Mouse (Mus musculus) frontal cortex, adult (tissue): ENCODE data around the gene Nectin4.
"Not testable (repeated sequence)": the region's sequence is repeated elsewhere in the genome, so short reads cannot be mapped to it uniquely, and the experiment has no call there.

Experiments used
- ATAC-seq: cut with Nextera tagmentation; 2 replicates; pipeline ENCODE4 v1.9.2; 2017; ENCODE audit warnings: mild to moderate bottlenecking, moderate library complexity, mixed read lengths; ENCODE audit not compliant: low TSS enrichment

Nectin4 gene

DNA sequence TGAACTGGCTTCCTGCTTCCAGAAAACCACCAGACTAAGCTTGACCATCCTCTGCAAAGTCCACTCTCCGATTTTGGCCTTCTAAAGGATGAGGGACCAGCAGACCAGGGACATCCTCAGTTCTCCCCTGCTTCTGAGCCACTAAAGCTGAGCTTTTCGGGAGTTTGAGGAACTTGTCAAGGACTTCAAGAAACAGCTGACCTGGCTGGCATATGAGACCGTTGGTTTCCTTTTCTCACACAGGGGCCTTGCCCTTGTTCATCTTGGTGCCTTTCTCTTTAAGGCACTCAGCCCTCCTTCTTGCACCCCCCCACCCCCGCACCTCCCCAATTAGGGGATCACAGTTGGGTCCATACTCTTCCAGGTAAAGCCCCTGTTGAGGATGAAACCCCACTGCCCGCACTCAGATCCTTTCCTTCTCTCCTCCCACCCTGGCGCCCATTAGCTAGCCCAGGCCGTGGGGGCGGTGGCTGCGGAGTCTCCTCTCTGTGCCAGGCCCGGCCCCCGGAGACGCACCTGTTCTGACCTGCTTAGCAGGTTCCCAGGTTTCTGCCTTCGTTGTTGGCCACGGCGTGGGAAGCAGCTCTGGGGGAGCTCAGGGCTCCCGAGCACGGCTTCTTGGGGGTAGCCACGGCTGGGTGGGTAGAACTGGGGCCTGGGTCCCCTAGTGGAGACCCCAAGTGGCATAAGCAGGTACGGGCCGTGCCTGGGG lies at the start of gene Nectin4:
TSS of gene Nectin4 (plus strand) at position 255 of the 712 bp plus-strand sequence.
- no peak for ATAC-seq

- ATAC-seq, result no peak
These were observed 49.7 kb upstream of the Nectin4 start for GRCm38 (mm10) chr1:171320151-171320550.

- no peak for ATAC-seq
These were observed 48.5 kb upstream of the Nectin4 start for GRCm38 (mm10) chr1:171321415-171321814.

DNA sequence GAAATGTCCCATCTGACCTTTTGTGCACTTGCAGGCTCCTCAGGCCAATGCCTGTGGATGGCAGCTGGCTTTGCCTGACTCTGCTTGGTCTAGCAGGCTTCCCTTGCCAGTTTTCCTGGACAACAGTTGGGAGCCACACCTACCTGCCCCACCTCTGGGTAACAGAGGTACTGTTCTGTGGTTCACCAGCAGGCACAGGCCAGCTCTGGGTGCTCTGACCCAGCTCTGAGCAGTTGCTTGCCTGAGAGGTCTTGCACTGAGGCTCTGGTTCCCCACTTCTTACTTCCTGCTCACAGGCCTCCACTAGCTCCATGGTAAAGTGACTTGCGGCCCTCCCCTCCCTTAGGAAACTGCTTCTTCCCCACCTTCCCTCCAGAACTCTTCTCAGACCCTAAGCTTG lies 47.9 kb upstream of the Nectin4 start:
- ATAC-seq, result no peak

DNA sequence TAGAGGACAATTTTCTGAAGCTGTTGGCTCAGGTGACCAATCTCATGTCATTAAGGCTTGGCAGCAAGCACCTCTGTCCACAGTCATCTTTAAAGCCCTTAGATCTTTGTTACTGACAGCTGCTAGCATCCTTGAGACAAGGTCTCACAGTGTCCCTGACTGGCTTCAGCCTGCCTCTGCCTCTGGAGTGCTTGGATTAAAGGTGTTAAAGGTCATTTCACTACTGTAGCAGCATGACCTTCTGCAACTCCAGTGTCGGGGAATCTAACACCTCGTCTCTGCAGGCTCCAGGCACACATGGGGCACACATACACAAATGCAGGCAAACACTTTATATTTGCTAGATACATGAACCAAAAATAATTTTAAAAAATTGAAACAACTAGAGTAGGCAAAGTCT lies 44.3 kb upstream of the Nectin4 start:
- ATAC-seq, result no peak

DNA sequence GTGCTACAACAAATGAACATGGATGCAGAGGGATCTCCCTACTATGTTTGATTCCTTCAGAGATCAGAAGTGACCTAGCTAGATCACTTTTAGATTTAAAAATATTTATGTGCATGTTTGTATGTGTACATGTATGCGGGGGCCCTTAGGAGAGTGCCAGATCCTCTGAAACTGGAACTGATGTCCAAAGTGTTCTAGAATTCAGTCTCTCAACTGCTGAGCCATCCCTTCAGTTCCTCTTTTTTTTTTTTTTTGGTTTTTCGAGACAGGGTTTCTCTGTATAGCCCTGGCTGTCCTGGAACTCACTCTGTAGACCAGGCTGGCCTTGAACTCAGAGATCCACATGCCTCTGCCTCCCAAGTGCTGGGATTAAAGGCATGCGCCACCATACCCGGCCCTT lies 43.3 kb upstream of the Nectin4 start:
- not testable (repeated sequence) for ATAC-seq

DNA sequence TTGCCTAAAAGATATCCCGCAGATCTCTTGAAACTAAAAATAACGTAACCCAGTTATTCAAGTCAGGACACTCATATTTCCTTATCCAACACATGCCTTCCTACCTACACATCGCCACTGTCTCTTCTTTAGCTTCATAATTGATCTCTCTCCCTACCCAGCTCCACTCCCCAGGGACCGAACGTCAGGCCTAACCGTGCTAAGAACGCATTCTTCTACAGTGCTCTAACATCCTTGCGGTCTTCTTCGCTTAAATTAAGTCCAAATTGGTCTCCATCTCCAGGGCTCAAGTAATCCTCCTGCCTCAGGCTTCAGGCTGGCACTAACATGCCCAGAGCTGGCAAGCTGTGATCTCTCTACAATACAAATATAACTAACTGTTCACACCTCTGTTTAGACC lies 41.7 kb upstream of the Nectin4 start:
- ATAC-seq, result no peak

DNA sequence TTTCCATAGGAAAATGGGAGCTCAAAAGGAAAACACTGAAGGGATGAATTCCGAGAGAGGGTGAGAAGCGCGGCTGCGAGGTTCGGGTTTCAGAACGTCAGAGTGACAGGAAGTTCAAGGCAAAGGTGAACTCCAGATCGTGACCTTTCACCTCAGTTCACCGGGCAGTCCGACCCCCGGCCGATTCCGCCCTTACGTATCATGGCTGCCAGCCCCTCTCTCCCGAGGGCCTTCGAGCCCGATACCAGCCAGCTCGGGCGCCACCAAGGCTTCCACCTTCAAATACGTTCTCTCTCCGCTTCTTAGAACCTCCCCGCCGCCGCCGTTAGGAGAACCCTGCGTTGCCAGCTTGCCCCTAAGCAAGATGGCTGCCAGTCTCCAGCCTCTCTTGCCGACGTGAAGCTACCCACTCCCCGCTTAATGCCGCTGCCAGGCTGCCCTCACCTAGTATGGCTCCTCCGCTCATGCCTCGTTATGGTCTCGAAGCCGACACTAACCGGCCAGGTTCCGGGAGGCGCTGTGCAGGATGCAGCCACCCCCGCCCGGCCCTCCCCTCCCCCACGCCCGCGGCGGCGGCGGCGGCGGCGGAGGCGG lies 41.0 kb upstream of the Nectin4 start, which contains the start of gene Dedd:
TSS of gene Dedd (plus strand) at position 307 of the 594 bp plus-strand sequence.
- ATAC-seq, result peak; percentile 90

GRCm38 (mm10) chr1:171329433-171330215 lies 40.3 kb upstream of the Nectin4 start:
- peak; percentile 45 for ATAC-seq

DNA sequence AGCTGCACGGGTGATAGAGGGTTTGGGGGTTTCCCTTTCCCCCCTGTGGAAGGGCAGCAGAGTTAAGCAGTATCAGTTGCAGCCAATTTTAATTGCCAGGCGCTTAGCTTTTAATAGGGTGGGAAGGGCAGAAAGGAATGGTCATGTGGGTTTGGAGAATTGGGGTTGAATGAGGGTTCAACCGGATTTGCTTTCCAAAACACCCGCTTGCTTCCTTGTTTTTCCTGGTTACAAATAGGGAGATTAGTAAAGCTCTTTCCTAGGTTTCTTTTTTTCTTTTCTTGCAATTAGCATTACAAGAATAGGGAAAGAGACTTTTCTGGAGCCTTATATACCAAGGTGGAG lies 39.7 kb upstream of the Nectin4 start:
- ATAC-seq, result no peak

DNA sequence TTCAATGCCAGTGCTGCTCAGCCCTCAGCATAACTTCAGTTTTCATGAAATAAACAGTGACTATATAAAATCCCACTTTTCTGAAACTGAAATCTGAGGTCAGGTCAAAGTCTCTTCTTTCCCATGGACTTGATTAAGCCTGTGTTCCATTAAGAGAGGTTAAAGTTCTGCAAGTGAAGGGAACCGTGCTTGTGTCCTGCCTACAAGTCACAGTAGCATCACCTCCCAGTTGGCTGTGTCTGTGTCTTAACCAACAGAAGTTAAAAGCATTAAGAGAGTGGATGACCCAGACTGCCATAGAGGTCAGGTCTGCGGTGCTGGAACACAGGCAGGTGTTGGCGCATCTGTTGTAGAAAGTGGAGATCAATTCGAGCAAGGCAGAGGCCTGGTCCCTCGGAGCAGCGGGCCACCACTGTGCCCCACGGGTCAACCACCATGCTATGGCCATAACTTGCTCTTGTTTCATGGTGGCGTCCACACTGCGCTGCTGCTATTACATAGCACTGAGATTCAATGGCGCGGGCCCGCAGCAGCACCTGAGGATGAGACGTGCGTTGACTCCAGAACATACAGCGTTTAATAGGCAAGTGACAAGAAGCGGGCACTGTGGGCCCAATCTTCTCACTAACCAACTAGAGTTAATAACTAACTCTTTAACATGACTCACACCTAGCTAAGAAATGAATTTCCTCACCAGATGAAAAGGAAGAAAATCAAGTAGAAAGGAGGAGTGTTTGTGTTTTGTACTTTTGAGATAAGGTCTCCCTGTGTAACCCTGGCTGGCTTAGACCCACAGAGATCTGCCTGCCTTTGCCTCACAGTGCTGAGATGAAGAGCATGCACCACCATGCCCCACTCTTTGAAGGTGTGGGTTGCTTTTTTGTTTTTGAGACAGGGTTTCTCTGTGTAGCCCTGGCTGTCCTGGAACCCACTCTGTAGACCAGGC lies 27.4 kb upstream of the Nectin4 start:
- no peak for ATAC-seq

- ATAC-seq, result no peak
These were observed 25.8 kb upstream of the Nectin4 start for GRCm38 (mm10) chr1:171343922-171344677.

GRCm38 (mm10) chr1:171344715-171345114 lies 25.2 kb upstream of the Nectin4 start:
- no peak for ATAC-seq

GRCm38 (mm10) chr1:171345225-171346094 lies 24.4 kb upstream of the Nectin4 start, which contains the start of the genes Nit1 and Pfdn2:
Gene Nit1 (minus strand): TSS chr1:171345646.
Gene Pfdn2 (plus strand): TSS chr1:171345670.
- peak; percentile 95 for ATAC-seq

DNA sequence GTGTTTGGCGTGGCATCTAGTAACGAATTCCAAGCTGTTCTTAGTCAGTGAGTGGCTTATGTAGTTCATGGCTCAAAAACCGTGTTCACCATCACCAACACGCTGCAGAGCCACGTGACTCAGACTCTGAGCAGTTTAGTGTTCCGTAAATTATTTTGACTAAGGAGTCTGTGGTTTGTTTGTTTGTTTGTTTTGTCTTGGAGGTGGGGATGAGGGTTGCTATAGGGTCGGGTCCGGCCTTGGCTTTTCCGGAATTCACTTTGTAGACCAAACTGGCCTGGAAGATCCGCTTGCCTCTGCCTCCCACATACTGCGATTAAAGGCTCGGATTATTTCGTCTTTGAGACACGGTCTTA lies 23.8 kb upstream of the Nectin4 start:
- peak; percentile 4; the same call in 1 of the 2 replicates for ATAC-seq

DNA sequence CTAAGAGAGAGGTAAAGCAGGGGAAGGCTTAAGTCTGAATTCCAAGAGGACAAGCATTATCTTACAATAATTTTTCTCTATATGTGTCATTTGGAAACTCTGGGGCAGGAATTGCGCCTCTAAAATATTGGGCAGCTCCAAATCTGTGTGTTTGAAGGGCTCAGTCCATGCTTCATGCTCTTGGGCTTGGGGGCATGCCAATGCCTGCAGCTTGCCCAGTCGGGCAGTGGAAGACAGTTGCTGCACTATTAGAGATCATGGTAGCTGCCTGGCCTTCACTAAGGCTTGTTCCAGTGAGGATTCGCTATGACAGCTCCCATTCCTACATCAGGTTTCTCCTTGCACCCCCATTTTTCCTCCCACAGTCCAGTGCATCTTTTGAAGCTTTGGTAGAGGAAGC lies 21.2 kb upstream of the Nectin4 start:
- no peak for ATAC-seq

DNA sequence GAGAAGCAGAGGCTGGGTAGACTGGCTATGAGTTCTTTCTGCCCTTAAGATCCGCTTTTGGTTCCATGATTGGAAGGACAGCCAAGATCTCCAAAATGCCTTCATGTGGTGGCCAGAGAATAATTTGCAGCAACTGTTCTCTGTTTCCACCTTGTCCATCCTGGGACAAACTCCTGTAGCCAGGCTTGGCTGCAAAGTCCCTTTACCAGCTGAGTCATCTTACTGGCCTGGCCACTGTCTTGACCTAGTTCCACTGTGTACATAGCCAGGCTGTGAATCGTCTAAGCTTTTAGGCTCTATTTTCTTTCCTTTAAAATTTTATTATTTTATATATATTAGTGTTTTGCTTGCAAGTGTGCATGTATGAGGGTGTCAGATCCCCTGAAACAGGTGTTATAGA lies 20.7 kb upstream of the Nectin4 start:
- ATAC-seq, result no peak

DNA sequence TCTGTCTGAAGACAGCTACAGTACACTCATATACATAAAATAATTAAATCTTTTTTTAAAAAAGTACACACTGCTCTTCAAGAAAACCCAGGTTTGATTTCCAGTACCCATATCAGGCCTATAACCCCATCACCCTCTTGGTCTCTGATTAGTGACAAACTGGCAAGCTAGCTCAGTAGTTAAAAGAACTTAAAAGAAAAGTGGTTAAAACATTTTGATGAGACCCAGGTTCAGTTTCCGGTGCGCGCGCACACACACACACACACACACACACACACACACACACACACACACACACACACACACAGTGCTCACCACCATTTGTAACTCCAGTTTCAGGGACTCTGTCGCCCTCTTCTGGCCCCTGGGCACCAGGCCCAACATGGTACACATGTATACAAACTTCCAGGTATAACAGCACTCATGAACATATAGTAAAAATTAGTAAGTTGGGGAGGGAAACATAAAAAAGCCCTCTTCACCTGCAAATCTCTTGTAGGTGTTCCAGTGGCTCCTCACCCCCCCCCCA lies 14.0 kb upstream of the Nectin4 start:
- ATAC-seq, result no peak

DNA sequence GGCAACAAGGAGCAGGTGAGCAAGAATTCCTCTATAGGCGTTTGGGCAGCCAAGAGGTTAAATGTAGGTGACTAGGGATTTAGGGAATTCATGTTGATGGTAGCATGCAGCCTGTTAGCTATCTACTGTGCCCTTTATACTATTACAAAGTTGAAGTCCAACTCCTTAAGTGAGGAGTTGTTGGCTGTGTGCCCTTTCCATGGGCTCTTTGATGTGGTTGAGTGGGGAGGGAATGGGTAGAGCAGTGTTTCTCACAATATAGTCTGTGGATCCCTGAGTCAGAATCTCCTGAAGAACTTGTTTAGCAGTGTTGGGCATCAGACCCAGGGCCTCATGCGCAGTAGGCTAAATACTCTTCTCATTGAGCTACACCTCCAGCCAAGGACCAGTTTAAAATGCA lies 13.1 kb upstream of the Nectin4 start:
- no peak for ATAC-seq

DNA sequence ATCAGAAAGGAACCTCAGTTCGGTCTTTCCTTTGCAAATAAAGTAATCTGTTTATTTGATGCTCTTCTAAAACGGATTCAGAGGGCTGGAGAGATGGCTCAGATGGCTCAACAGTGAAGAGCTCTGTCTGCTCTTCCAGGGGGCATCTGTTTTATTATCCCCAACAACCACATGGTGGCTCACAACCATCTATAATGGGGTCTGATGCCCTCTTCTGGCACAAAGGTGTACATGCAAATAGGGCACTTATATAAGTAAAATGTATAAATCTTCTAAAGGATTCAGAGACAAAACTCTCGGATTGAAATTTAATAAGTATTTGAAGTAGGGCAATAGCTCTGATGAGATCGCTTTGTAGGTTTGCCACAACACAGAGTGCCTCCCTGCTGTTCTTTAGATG lies 11.5 kb upstream of the Nectin4 start:
- no peak for ATAC-seq
